Mouse (Mus musculus) spleen, adult 18-20 months (tissue): ENCODE results near the gene Ube4b.

Source experiments
- DNase-seq, 2 experiments: peaks; one replicate each; pipeline ENCODE4 v3.0.0; 2022; ENCODE audit warnings: mixed read lengths in 2 of 2

The Ube4b gene

GRCm38 (mm10) chr4:149334881-149335280, 91.7 kb downstream of the Ube4b start:
- DNase-seq = no peak

- no peak for DNase-seq
Measured at GRCm38 (mm10) chr4:149332726-149333125, 93.8 kb downstream of the Ube4b start.

- DNase-seq = no peak
Measured at GRCm38 (mm10) chr4:149330495-149330894, 96.1 kb downstream of the Ube4b start.

GRCm38 (mm10) chr4:149328735-149329134, 97.8 kb downstream of the Ube4b start:
- DNase-seq = no peak

- no peak for DNase-seq
Measured at GRCm38 (mm10) chr4:149327281-149327680, 99.3 kb downstream of the Ube4b start.

- DNase-seq = no peak
Measured at GRCm38 (mm10) chr4:149325411-149326162, 101.0 kb downstream of the Ube4b start.

- no peak for DNase-seq
Measured at GRCm38 (mm10) chr4:149323730-149324129, 102.8 kb downstream of the Ube4b start.

- DNase-seq = no peak
Measured at GRCm38 (mm10) chr4:149322718-149323117, 103.8 kb downstream of the Ube4b start.

- DNase-seq = no peak
Measured at GRCm38 (mm10) chr4:149322286-149322685, 104.3 kb downstream of the Ube4b start.

- no peak for DNase-seq
Measured at GRCm38 (mm10) chr4:149319088-149319487, 107.5 kb downstream of the Ube4b start.

GRCm38 (mm10) chr4:149317387-149317786, 109.2 kb downstream of the Ube4b start:
- DNase-seq = no peak

- DNase-seq = no peak
Measured at GRCm38 (mm10) chr4:149314275-149314837, 112.2 kb downstream of the Ube4b start.

- DNase-seq = no peak
Measured at GRCm38 (mm10) chr4:149313558-149314253, 112.8 kb downstream of the Ube4b start.

- no peak for DNase-seq
Measured at GRCm38 (mm10) chr4:149311996-149312395, 114.6 kb downstream of the Ube4b start.

GRCm38 (mm10) chr4:149308491-149308820, 118.1 kb downstream of the Ube4b start:
- DNase-seq = no peak

- peak; percentile 95 to 99 for DNase-seq
Measured at GRCm38 (mm10) chr4:149307596-149308490, 118.7 kb downstream of the Ube4b start, which contains the start of gene Kif1b. Kif1b (minus strand) TSS chr4:149307693.

GRCm38 (mm10) chr4:149306712-149307595, 119.6 kb downstream of the Ube4b start:
- peak; percentile 13 to 26 for DNase-seq

GRCm38 (mm10) chr4:149305761-149306711, 120.5 kb downstream of the Ube4b start:
- no peak for DNase-seq

GRCm38 (mm10) chr4:149304466-149304865, 122.1 kb downstream of the Ube4b start:
- no peak for DNase-seq

- no peak for DNase-seq
Measured at GRCm38 (mm10) chr4:149303502-149303901, 123.0 kb downstream of the Ube4b start.

GRCm38 (mm10) chr4:149302751-149303150, 123.8 kb downstream of the Ube4b start:
- no peak for DNase-seq
